Mouse (Mus musculus) cerebellum, adult 2 months (tissue): ENCODE measurements around the gene Faap100. TPM values are rescaled to one million over a fixed set of nuclear protein-coding genes. Genes with fewer than 3 reads are reported as not detected.

Source experiments
- DNase-seq, 2 experiments: peaks; one replicate each; pipeline ENCODE4 v3.0.0; 2021
- H3K27ac ChIP-seq: fragments of 200-500 bp; 2 replicates; pipeline ENCODE4 v1.5.1; 2012; ENCODE audit warnings: low read length, control low read depth, inconsistent platforms; ENCODE audit not compliant: insufficient read depth
- H3K27me3 ChIP-seq: fragments of 200-500 bp; 2 replicates; pipeline ENCODE4 v1.6.1; 2012; ENCODE audit warnings: inconsistent platforms, mild to moderate bottlenecking, low read length, moderate library complexity; ENCODE audit not compliant: control insufficient read depth, insufficient read depth
- H3K4me1 ChIP-seq: fragments of 200-500 bp; 2 replicates; pipeline ENCODE4 v1.6.1; 2011; ENCODE audit warnings: low read length; ENCODE audit not compliant: control insufficient read depth, insufficient read depth
- H3K4me3 ChIP-seq: fragments of 200-500 bp; replicated peaks from 2 replicates; pipeline ENCODE3; 2011; ENCODE audit warnings: mild to moderate bottlenecking, low read depth, low read length, control low read depth; ENCODE audit not compliant: insufficient read depth
- CTCF ChIP-seq: fragments of 200-500 bp; IDR thresholded peaks from 2 replicates; pipeline ENCODE4 v1.5.1; 2011; ENCODE audit warnings: low read depth, mild to moderate bottlenecking, control low read depth, low read length, moderate library complexity, borderline replicate concordance; ENCODE audit not compliant: insufficient read depth
- POLR2A ChIP-seq: fragments of 200-500 bp; IDR thresholded peaks from 2 replicates; pipeline ENCODE4 v1.6.1; 2011; ENCODE audit warnings: low read length, control low read depth, borderline replicate concordance; ENCODE audit not compliant: insufficient read depth
- WGBS: fragments of 180-500 bp; shearing (Covaris S2); methylation state at CpG from one replicate; pipeline ENCODE4 v1.1.7; 2018; 5-methylcytosine and 5-hydroxymethylcytosine counted together
- polyA plus RNA-seq: library from polyadenylated mRNA; depleted of rRNA; stranded (reverse); fragments of >200 nt; gene quantifications from 2 replicates; pipeline ENCODE4 v1.2.3, GENCODE M21; 2012

The Faap100 gene
- polyA plus RNA-seq, 1 experiment, result 34.4 TPM

DNA sequence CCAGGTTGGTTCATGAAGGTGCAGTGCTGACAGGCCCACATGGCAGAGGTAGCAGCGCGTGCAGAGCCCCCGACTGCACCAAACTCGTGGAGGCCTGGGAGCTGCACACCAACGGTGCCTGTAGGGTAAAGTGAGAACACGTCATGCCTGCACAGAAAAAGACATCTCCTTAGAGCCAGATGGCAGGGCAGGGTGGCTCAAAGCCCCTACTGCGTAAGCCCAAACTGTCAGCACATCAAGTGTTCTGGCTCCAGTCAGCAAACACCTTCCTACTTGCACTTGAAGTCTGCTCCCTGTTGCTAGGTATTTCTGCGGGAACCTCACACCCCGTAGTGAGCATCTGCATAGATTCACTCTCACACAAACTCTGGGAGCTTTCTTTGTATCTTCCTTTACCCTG is 3.9 kb upstream of the Faap100 start:
- TF ChIP-seq POLR2A (no peak), CTCF (no peak)
- H3K4me3 ChIP-seq, result no peak overlapping the region
- no peak for DNase-seq

DNA sequence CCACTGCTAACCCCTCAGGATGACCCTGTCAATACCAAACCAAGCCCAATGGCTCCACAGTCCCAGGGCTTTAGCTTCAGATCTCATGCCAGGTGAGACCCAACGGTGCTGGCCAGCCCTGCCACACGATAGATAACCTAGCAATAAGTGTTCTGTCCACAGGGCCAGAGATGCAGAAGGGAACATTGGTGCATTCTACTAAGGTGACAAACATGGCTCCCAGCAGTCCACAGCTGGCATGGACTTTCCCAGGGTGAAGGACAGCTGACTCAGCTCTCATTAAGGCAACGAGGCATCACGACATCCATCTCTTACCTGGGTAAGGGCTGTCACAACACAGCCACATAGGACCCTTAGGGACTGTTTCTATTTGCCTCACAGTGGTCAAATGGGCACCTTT is 2.6 kb upstream of the Faap100 start:
- Histone ChIP-seq H3K27ac (no peak overlapping the region), H3K4me1 (peaks cover 8% of the 10 kb centered on the region), H3K27me3 (no peaks in the 10 kb centered on the region), H3K4me3 (no peak overlapping the region)
- 89% methylated on average over 4 of the region's 4 CpGs for WGBS
- TF ChIP-seq POLR2A (no peak), CTCF (no peak)
- DNase-seq, result no peak

More for the DNA sequence above, 3.9 kb upstream of the Faap100 start:
- Histone ChIP-seq H3K27ac (no peak overlapping the region), H3K4me1 (peaks cover 6% of the 10 kb centered on the region), H3K27me3 (no peaks in the 10 kb centered on the region)
- WGBS, result 85% methylated on average over 9 of the region's 9 CpGs

DNA sequence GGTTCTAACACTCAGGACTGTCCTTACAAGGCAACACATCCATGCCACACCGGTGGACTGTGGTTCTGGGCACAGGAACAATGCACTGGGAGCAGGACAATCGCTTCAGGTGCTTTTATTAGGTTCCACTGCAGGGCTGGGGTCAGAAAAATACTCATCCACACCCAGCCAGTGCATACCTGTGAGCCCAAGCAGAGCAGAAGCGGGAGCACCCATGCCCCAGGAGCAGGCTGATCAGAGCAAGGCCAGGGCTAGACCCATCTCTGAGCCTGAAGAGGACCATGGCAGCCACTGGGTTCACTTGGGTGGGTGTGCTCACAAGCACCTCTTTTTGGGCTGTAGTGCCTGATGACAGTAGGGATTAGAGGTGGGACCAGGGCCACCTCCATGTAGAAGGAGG is 1.7 kb upstream of the Faap100 start:
- WGBS, result 94% methylated on average over 3 of the region's 3 CpGs
- DNase-seq, result no peak
- H3K27ac ChIP-seq, result no peak overlapping the region
- no peak for TF ChIP-seq CTCF
- TF ChIP-seq POLR2A, result no peak
- no peaks in the 10 kb centered on the region for H3K27me3 ChIP-seq
- peaks cover 8% of the 10 kb centered on the region for H3K4me1 ChIP-seq
- no peak overlapping the region for H3K4me3 ChIP-seq

GRCm38 (mm10) chr11:120378031-120378610 is 443 bp downstream of the Faap100 start:
- 1% methylated on average over 37 of the region's 40 CpGs for WGBS

DNA sequence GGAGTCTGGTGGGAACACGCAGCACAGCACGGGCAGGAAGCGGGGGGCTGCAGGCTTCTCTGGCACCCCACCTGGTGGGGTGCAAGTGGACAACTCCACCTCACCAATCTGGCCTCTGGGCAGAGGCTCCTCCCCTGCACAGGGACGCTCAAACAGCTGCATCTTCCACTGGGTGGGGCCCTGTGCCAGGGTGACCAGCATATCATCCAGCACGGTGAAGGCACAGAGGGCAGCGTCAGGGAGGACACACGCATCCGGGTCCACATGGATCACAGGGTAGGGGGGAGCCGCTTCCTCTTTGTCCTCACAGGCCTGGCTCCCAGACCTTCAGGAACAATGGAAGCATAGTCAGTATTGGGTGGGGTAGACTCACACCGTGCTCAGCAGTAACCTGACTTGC is 1.2 kb downstream of the Faap100 start:
- 49% methylated on average over 10 of the region's 10 CpGs for WGBS
- no peak overlapping the region for H3K27ac ChIP-seq
- DNase-seq, result no peak
- peaks cover 8% of the 10 kb centered on the region for H3K4me1 ChIP-seq
- H3K27me3 ChIP-seq, result no peaks in the 10 kb centered on the region
- no peak for TF ChIP-seq POLR2A
- TF ChIP-seq CTCF, result no peak
- peak overlapping the region; percentile 84 for H3K4me3 ChIP-seq

More at GRCm38 (mm10) chr11:120378031-120378610, 443 bp downstream of the Faap100 start:
- Histone ChIP-seq H3K4me3 (peak overlapping the region; percentile 84), H3K27ac (no peak overlapping the region), H3K27me3 (no peaks in the 10 kb centered on the region), H3K4me1 (peaks cover 8% of the 10 kb centered on the region)
- no peak for TF ChIP-seq CTCF
- TF ChIP-seq POLR2A, result no peak
- peak in 1 of 2 experiments; percentile 60 for DNase-seq

DNA sequence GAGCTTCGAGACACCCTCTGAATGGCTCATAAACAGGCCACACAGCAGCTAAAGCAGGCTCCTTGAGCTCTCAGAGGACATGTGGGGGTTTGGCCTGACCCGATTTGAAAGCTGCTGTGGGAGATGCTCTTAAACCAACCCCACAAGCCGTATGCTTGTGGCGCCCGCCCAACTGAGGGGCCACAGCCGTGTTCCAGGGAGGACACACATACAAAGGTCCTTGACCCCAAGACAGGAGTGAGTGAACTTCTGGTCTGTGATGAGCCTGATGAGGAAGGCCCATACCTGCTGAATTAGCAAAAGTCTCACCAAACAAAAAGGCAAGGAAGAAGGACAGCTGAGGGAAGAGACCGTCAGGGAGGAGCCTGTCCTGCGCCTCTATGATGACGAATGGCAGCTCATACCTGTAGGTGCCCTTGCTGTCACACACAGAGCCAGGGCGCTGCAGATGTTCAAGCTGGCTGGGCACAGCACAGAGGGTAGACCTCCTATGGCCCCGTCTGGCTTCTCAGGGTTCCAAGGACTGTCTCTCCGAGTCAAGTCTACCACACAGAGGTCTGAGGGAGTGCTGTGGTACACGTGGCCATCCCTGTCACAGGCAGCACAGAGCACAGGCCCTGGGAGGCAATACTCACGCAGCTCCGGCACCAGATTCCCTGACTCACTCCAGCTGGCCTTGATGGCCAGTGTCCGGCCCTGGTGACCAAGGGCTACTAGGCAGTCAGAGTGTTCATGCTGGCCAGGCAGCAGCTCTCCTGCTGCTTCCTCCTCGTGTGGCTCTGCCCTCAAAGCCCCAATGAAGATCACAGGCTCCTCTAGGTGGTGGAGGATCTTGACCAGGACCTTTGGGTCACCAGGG is 2.0 kb downstream of the Faap100 start:
- no peak for DNase-seq
- Histone ChIP-seq H3K4me3 (no peak overlapping the region), H3K4me1 (peaks cover 8% of the 10 kb centered on the region), H3K27ac (no peak overlapping the region), H3K27me3 (no peaks in the 10 kb centered on the region)
- WGBS, result 88% methylated on average over 17 of the region's 17 CpGs
- TF ChIP-seq CTCF (no peak), POLR2A (no peak)

DNA sequence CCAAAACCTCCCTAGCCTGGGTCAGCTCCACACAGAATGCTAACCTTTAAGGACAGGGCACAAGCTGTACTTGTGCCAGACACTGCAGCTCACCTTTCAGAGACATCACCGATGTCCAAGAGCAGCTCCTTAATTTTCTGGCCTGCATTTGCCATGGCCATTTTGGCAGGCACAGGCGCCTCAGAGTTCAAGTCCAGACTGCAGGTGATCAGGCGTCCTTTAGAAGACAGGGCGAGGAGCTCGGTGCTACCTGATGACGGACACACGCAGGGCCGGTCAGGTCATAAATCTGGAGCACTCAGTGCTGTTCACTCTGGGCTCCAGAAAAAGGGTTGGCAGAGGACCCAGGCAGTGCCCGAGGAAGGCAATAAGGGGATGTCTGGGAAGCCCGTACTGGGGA is 3.2 kb downstream of the Faap100 start:
- no peak overlapping the region for H3K4me3 ChIP-seq
- H3K27me3 ChIP-seq, result no peaks in the 10 kb centered on the region
- peaks cover 8% of the 10 kb centered on the region for H3K4me1 ChIP-seq
- no peak overlapping the region for H3K27ac ChIP-seq
- no peak for TF ChIP-seq POLR2A
- no peak for TF ChIP-seq CTCF
- WGBS, result 88% methylated on average over 10 of the region's 10 CpGs
- no peak for DNase-seq
